Mouse (Mus musculus): ENCODE measurements around the gene Tmem60. TPM values are rescaled to one million over a fixed set of nuclear protein-coding genes. Genes with fewer than 3 reads are reported as not detected.

Tmem60 gene
- polyA plus RNA-seq (2012; rRNA removed): 37.6 and 43.5 TPM in 2 replicates

GRCm38 (mm10) chr5:20881915-20882800 lies at the start of gene Tmem60, which contains the start of gene Phtf2:
TSS of gene Tmem60 (plus strand) at chr5:20882191.
TSS of gene Phtf2 (minus strand) at chr5:20882124.

Other genes with a start within 250 kb of the Tmem60 start
- gene Phtf2, start 67 bp upstream of the Tmem60 start, polyA plus RNA-seq (2012; rRNA removed): 12.9 and 13.3 TPM in 2 replicates
- gene Rsbn1l, start 74.2 kb downstream of the Tmem60 start, polyA plus RNA-seq (2012; rRNA removed): 8.1 and 9.2 TPM in 2 replicates
- 85.6 and 108 TPM in 2 replicates for gene Ptpn12, start 173.7 kb downstream of the Tmem60 start, polyA plus RNA-seq (2012; rRNA removed)

Measured in central nervous system, embryonic 14 days (tissue).